Mouse (Mus musculus): ENCODE measurements around the gene Smpdl3b. TPM values are rescaled to one million over a fixed set of nuclear protein-coding genes. Genes with fewer than 3 reads are reported as not detected.
"Not testable (repeated sequence)": the region's sequence is repeated elsewhere in the genome, so short reads cannot be mapped to it uniquely, and the experiment has no call there.

Smpdl3b gene
- total and polyA plus RNA-seq, 2 experiments from 2014 or later: 1.1 to 1.3 TPM

GRCm38 (mm10) chr4:132797461-132797860 is 40.4 kb upstream of the Smpdl3b start:
- no peak for TF ChIP-seq CTCF (IDR thresholded peaks at IDR 0.05)
- ATAC-seq (ENCODE audit: low FRiP score) (no peak), DNase-seq (ENCODE audit: low spot score) (no peak)
- Histone ChIP-seq H3K27ac (ENCODE audit: low read depth, low read length) (no peak overlapping the region), H3K4me3 (ENCODE audit: low read depth, low read length) (no peak overlapping the region), H3K4me2 (ENCODE audit: low read depth, low read length, poor library complexity, severe bottlenecking) (no peak overlapping the region), H3K9ac (replicated peaks; ENCODE audit: low read length, poor library complexity, severe bottlenecking) (no peak overlapping the region), H3K4me1 (ENCODE audit: insufficient read depth, low read length) (no peaks in the 10 kb centered on the region), H3K9me3 (ENCODE audit: low read length) (no peaks in the 10 kb centered on the region), H3K27me3 (ENCODE audit: insufficient read depth, low read length) (peaks cover 15% of the 10 kb centered on the region), H3K36me3 (ENCODE audit: insufficient read depth, low read length) (no peaks in the 10 kb centered on the region)
- WGBS: 79% methylated on average over 1 of the region's 1 CpGs

- Histone ChIP-seq H3K9me3 (ENCODE audit: low read length) (no peaks in the 10 kb centered on the region), H3K9ac (replicated peaks; ENCODE audit: low read length, poor library complexity, severe bottlenecking) (no peak within 1 kb of the TSS; the same call in 1 of the 2 replicates), H3K4me1 (ENCODE audit: insufficient read depth, low read length) (no peaks in the 10 kb centered on the region), H3K27ac (ENCODE audit: low read depth, low read length) (no peak within 1 kb of the TSS), H3K27me3 (ENCODE audit: insufficient read depth, low read length) (peaks cover 15% of the 10 kb centered on the region), H3K4me2 (ENCODE audit: low read depth, low read length, poor library complexity, severe bottlenecking) (peak within 1 kb of the TSS; percentile 39), H3K4me3 (ENCODE audit: low read depth, low read length) (peak within 1 kb of the TSS; percentile 20), H3K36me3 (ENCODE audit: insufficient read depth, low read length) (no peaks in the 10 kb centered on the region)
- DNase-seq (ENCODE audit: low spot score) (peak; percentile 19), ATAC-seq (ENCODE audit: low FRiP score) (no peak)
- no peak for TF ChIP-seq CTCF (IDR thresholded peaks at IDR 0.05)
- WGBS: 3% methylated on average over 21 of the region's 21 CpGs
Measured at GRCm38 (mm10) chr4:132796196-132796886, 39.3 kb upstream of the Smpdl3b start, which contains the start of gene Themis2. Themis2 (minus strand) TSS chr4:132796387.

GRCm38 (mm10) chr4:132795171-132795570 is 38.1 kb upstream of the Smpdl3b start:
- no peak overlapping the region for H3K4me3 ChIP-seq (ENCODE audit: low read depth, low read length)
- H3K9me3 ChIP-seq (ENCODE audit: low read length): no peaks in the 10 kb centered on the region
- no peak overlapping the region for H3K4me2 ChIP-seq (ENCODE audit: low read depth, low read length, poor library complexity, severe bottlenecking)
- TF ChIP-seq CTCF (IDR thresholded peaks at IDR 0.05): no peak
- H3K9ac ChIP-seq (replicated peaks; ENCODE audit: low read length, poor library complexity, severe bottlenecking): no peak overlapping the region
- DNase-seq (ENCODE audit: low spot score) (no peak), ATAC-seq (ENCODE audit: low FRiP score) (no peak)
- H3K36me3 ChIP-seq (ENCODE audit: insufficient read depth, low read length): no peaks in the 10 kb centered on the region
- H3K27me3 ChIP-seq (ENCODE audit: insufficient read depth, low read length): peaks cover 15% of the 10 kb centered on the region
- H3K27ac ChIP-seq (ENCODE audit: low read depth, low read length): no peak overlapping the region
- 54% methylated on average over 7 of the region's 7 CpGs for WGBS
- H3K4me1 ChIP-seq (ENCODE audit: insufficient read depth, low read length): no peaks in the 10 kb centered on the region

- H3K9ac ChIP-seq (replicated peaks; ENCODE audit: low read length, poor library complexity, severe bottlenecking): no peak overlapping the region
- 79% methylated on average over 8 of the region's 8 CpGs for WGBS
- H3K27ac ChIP-seq (ENCODE audit: low read depth, low read length): no peak overlapping the region
- H3K36me3 ChIP-seq (ENCODE audit: insufficient read depth, low read length): no peaks in the 10 kb centered on the region
- no peak for TF ChIP-seq CTCF (IDR thresholded peaks at IDR 0.05)
- no peak for DNase-seq (ENCODE audit: low spot score)
- no peaks in the 10 kb centered on the region for H3K9me3 ChIP-seq (ENCODE audit: low read length)
- no peak overlapping the region for H3K4me3 ChIP-seq (ENCODE audit: low read depth, low read length)
- H3K4me1 ChIP-seq (ENCODE audit: insufficient read depth, low read length): no peaks in the 10 kb centered on the region
- ATAC-seq (ENCODE audit: low FRiP score): no peak
- no peak overlapping the region for H3K4me2 ChIP-seq (ENCODE audit: low read depth, low read length, poor library complexity, severe bottlenecking)
- peaks cover 15% of the 10 kb centered on the region for H3K27me3 ChIP-seq (ENCODE audit: insufficient read depth, low read length)
Measured at GRCm38 (mm10) chr4:132794760-132795159, 37.7 kb upstream of the Smpdl3b start.

- 84% methylated on average over 9 of the region's 9 CpGs for WGBS
- H3K36me3 ChIP-seq (ENCODE audit: insufficient read depth, low read length): no peaks in the 10 kb centered on the region
- H3K27me3 ChIP-seq (ENCODE audit: insufficient read depth, low read length): peaks cover 15% of the 10 kb centered on the region
- H3K9ac ChIP-seq (replicated peaks; ENCODE audit: low read length, poor library complexity, severe bottlenecking): no peak overlapping the region
- H3K4me2 ChIP-seq (ENCODE audit: low read depth, low read length, poor library complexity, severe bottlenecking): no peak overlapping the region
- no peak overlapping the region for H3K4me3 ChIP-seq (ENCODE audit: low read depth, low read length)
- no peak for ATAC-seq (ENCODE audit: low FRiP score)
- H3K4me1 ChIP-seq (ENCODE audit: insufficient read depth, low read length): no peaks in the 10 kb centered on the region
- TF ChIP-seq CTCF (IDR thresholded peaks at IDR 0.05): no peak
- no peak for DNase-seq (ENCODE audit: low spot score)
- no peak overlapping the region for H3K27ac ChIP-seq (ENCODE audit: low read depth, low read length)
- no peaks in the 10 kb centered on the region for H3K9me3 ChIP-seq (ENCODE audit: low read length)
Measured at GRCm38 (mm10) chr4:132794028-132794427, 37.0 kb upstream of the Smpdl3b start.

- H3K27ac ChIP-seq (ENCODE audit: low read depth, low read length); H3K4me3 ChIP-seq (ENCODE audit: low read depth, low read length); ATAC-seq (ENCODE audit: low FRiP score); H3K4me2 ChIP-seq (ENCODE audit: low read depth, low read length, poor library complexity, severe bottlenecking); H3K9ac ChIP-seq (replicated peaks; ENCODE audit: low read length, poor library complexity, severe bottlenecking); H3K36me3 ChIP-seq (ENCODE audit: insufficient read depth, low read length); H3K9me3 ChIP-seq (ENCODE audit: low read length); H3K4me1 ChIP-seq (ENCODE audit: insufficient read depth, low read length); DNase-seq (ENCODE audit: low spot score): not testable (repeated sequence)
- peaks cover 15% of the 10 kb centered on the region for H3K27me3 ChIP-seq (ENCODE audit: insufficient read depth, low read length)
- WGBS: 86% methylated on average over 7 of the region's 9 CpGs
Measured at GRCm38 (mm10) chr4:132793322-132794004, 36.4 kb upstream of the Smpdl3b start.

Measured in midbrain, postnatal 0 days (tissue).